Mouse (Mus musculus) stomach, embryonic 15.5 days (tissue): ENCODE results near the gene Prps1. TPM values are rescaled to one million over a fixed set of nuclear protein-coding genes. Genes with fewer than 3 reads are reported as not detected.

Experiments
- ATAC-seq: fragments of 200-750 bp; cut with Nextera tagmentation; 2 replicates; pipeline ENCODE4 v1.8.0; 2017; ENCODE audit warnings: low read depth, moderate number of reproducible peaks, moderate TSS enrichment; ENCODE audit not compliant: insufficient read depth, low FRiP score
- H3K27ac ChIP-seq: fragments of 300-500 bp; sonication (generic); 2 replicates; pipeline ENCODE4 v1.5.1; 2015; ENCODE audit warnings: mild to moderate bottlenecking, inconsistent platforms
- H3K27me3 ChIP-seq: fragments of 300-500 bp; sonication (generic); replicated peaks from 2 replicates; pipeline ENCODE4 v1.6.1; 2015; ENCODE audit warnings: inconsistent platforms
- H3K36me3 ChIP-seq: fragments of 300-500 bp; sonication (generic); 2 replicates; pipeline ENCODE4 v1.6.1; 2015; ENCODE audit warnings: inconsistent platforms
- H3K4me1 ChIP-seq: fragments of 300-500 bp; sonication (generic); 2 replicates; pipeline ENCODE4 v1.6.1; 2015; ENCODE audit warnings: inconsistent platforms
- H3K4me2 ChIP-seq: fragments of 300-500 bp; sonication (generic); 2 replicates; pipeline ENCODE4 v1.6.1; 2015; ENCODE audit warnings: mild to moderate bottlenecking, inconsistent platforms
- H3K4me3 ChIP-seq: fragments of 300-500 bp; sonication (generic); replicated peaks from 2 replicates; pipeline ENCODE4 v1.5.1; 2015; ENCODE audit warnings: inconsistent platforms
- H3K9ac ChIP-seq: fragments of 300-500 bp; sonication (generic); 2 replicates; pipeline ENCODE4 v1.6.1; 2015; ENCODE audit warnings: inconsistent platforms
- H3K9me3 ChIP-seq: fragments of 300-500 bp; sonication (generic); 2 replicates; pipeline ENCODE4 v1.6.1; 2016; ENCODE audit warnings: inconsistent platforms
- WGBS: fragments of 180-500 bp; shearing (Covaris S2); methylation state at CpG from one replicate; pipeline ENCODE4 v1.1.7; 2015; 5-methylcytosine and 5-hydroxymethylcytosine counted together
- polyA plus RNA-seq: library from polyadenylated mRNA; unstranded; fragments of >200 nt; fragmentation: Nextera tagmentation; extraction: Ambion mirVana; gene quantifications from 2 replicates; pipeline ENCODE4 v1.2.1, GENCODE M21; 2015

Gene Prps1
- polyA plus RNA-seq, 1 experiment from 2014 or later: 32.3 TPM

GRCm38 (mm10) chrX:140518351-140518750 lies 61.9 kb downstream of the Prps1 start:
- WGBS: 83% methylated on average over 8 of the region's 8 CpGs
- no peak for ATAC-seq
- no peaks in the 10 kb centered on the region for H3K36me3 ChIP-seq
- H3K9me3 ChIP-seq: no peaks in the 10 kb centered on the region
- no peak overlapping the region for H3K4me3 ChIP-seq
- H3K4me1 ChIP-seq: peaks cover 2% of the 10 kb centered on the region; the same call in 1 of the 2 replicates
- H3K9ac ChIP-seq: no peak overlapping the region
- peaks cover 3% of the 10 kb centered on the region; the same call in 1 of the 2 replicates for H3K27me3 ChIP-seq
- H3K27ac ChIP-seq: no peak overlapping the region
- no peak overlapping the region for H3K4me2 ChIP-seq

DNA sequence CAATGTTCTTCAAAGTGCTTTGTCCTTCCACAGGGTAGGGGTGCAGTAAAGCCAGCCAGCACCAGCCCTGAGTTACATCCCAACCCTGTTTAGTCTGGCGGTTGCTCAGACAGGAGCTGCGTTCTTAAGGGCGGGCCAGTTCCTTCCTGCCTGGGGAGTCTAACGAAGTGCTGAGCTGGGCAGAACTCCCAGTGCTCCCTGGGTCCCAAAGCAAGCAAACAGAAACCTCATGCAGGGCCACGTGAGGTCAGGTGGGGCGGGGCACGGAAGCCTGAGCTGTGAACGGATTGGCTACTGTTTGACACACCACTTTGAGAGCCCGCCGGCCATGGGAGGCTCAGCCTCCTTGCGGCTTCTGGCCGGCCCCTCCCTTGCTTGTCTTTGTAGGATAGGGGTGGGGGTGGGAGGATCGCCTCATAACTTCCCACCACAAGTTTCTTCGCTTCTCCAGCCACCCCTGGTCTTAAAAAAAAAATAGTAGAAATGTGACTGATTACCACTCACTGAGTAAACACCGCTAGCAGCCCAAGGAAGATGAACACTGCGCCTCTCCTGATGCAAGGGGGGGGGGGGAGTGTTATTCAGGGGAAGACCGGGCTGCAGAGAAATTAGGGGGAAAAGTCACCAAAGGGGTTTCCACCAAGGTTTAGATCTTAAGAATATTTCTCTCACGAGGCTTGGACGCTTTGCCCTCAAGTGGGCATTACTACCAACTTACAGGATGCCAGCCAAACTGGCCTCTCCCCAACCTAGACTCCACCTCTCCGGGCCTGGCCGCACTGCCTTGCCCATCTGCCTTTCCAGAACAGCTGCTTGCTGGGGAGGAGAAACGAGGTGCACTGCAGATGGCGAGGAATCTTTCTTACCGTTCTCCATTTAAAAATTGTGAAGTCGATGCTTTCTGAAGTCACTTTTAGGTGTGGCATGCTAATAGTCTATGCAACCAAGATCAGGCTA lies 64.0 kb downstream of the Prps1 start:
- WGBS: 21% methylated on average over 25 of the region's 25 CpGs
- Histone ChIP-seq H3K4me1 (peaks cover 2% of the 10 kb centered on the region; the same call in 1 of the 2 replicates), H3K4me2 (peak overlapping the region; percentile 41), H3K4me3 (peak overlapping the region; percentile 13; the same call in 1 of the 2 replicates), H3K9ac (no peak overlapping the region), H3K9me3 (no peaks in the 10 kb centered on the region), H3K27me3 (no peaks in the 10 kb centered on the region), H3K27ac (peak overlapping the region; percentile 73), H3K36me3 (no peaks in the 10 kb centered on the region)
- ATAC-seq: peak; percentile 96

DNA sequence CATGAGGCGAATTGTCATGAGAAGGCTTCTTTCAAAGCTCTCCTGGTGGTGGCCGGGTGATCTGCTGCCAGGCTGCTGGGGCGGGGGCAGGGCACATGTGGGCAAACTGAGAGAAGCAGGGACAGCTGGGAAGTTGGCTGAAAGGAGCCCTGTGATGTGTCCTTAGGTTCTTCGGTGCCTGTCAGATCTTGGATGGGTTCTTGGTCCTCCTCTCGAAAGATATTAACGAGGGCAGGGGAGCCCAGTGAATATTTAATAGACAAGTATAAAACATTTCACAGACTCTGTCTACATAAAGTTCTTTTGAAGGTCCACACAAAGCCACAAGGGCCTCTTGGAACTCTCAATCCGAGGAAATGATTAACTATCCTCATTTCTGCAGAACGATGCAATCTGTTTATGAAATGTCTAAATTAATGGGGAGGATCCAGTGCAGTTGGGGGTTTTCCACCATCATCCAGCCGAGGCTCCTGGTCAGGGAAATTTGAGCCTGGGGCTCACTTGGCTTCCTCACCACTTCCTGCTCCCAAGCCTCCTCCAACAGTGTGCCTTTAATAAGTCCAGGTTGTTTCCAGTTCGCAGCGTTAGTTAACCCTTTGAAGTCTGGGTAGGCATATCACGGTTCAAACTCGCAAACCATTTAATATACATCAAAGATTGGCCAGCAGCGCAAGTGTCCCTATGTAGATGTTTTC lies 65.8 kb downstream of the Prps1 start:
- Histone ChIP-seq H3K36me3 (no peaks in the 10 kb centered on the region), H3K9ac (no peak overlapping the region), H3K4me1 (peaks cover 2% of the 10 kb centered on the region; the same call in 1 of the 2 replicates), H3K9me3 (no peaks in the 10 kb centered on the region), H3K4me2 (no peak overlapping the region), H3K27me3 (no peaks in the 10 kb centered on the region), H3K27ac (no peak overlapping the region; the same call in 1 of the 2 replicates), H3K4me3 (no peak overlapping the region)
- WGBS: 45% methylated on average over 14 of the region's 14 CpGs
- no peak for ATAC-seq

DNA sequence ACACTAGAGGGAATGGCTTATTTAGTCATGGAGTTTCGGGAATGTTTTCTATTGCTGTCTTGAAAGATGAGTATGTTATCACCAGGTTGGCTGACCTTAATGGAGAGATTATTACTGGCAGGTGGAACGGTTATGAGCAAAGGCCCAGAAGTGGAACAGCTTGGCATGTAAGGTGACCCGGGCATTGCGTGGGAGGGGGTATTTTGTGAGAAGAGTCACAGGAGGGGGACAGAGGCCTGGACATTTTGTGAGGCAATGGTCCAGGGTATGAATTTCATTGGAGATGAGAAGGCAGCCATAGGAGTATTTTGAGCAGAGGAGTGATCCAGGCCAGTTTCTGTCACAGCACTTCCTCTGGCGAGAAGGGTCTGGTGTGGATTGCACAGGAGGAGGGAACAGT lies 67.8 kb downstream of the Prps1 start:
- peaks cover 2% of the 10 kb centered on the region; the same call in 1 of the 2 replicates for H3K4me1 ChIP-seq
- no peak overlapping the region for H3K4me3 ChIP-seq
- no peaks in the 10 kb centered on the region for H3K27me3 ChIP-seq
- no peak for ATAC-seq
- H3K9ac ChIP-seq: no peak overlapping the region
- H3K27ac ChIP-seq: no peak overlapping the region
- H3K4me2 ChIP-seq: no peak overlapping the region
- H3K36me3 ChIP-seq: no peaks in the 10 kb centered on the region
- no peaks in the 10 kb centered on the region for H3K9me3 ChIP-seq
- WGBS: 77% methylated on average over 5 of the region's 5 CpGs

Other genes with a start within 250 kb of the Prps1 start
- 0.10 TPM in 1 of 2 replicates, not detected in the other for gene Frmpd3, start 114.3 kb upstream of the Prps1 start, polyA plus RNA-seq
- gene Tsc22d3, start 144.0 kb downstream of the Prps1 start, polyA plus RNA-seq: 77.6 and 79.0 TPM in 2 replicates
- gene Mid2, start 208.0 kb downstream of the Prps1 start, polyA plus RNA-seq: 4.1 and 5.1 TPM in 2 replicates